Mouse (Mus musculus): Measurements from ENCODE around the gene Grk5.
"Not testable (repeated sequence)": the region's sequence is repeated elsewhere in the genome, so short reads cannot be mapped to it uniquely, and the experiment has no call there.

DNA sequence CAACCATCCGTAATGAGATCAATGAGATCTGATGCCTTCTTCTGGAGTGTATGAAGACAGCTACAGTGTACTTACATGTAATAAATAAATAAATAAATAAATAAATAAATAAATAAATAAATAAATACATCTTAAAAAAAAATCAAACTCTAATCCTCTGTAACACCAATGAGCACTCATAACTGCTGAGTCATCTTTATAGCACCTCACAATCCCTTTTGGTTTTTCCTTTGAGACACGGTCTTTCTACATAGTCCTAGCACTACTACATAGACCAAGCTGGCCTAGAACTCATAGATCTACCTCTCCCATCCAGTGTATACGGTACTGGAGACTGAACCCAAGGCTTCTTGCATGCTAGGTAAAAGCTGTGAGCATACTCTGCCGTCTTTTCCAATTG lies 23.4 kb upstream of the Grk5 start:
- TF ChIP-seq POLR2A (IDR thresholded peaks at IDR 0.05; ENCODE audit: control insufficient read depth, low read depth, low read length); CTCF (IDR thresholded peaks at IDR 0.05; ENCODE audit: control insufficient read depth, insufficient read depth, insufficient replicate concordance, low read depth, low read length): not testable (repeated sequence)

Measured in testis, adult 2 months (tissue).